Comparison of ENCODE assay signal across 7 mouse cellular contexts in the genomic region with DNA sequence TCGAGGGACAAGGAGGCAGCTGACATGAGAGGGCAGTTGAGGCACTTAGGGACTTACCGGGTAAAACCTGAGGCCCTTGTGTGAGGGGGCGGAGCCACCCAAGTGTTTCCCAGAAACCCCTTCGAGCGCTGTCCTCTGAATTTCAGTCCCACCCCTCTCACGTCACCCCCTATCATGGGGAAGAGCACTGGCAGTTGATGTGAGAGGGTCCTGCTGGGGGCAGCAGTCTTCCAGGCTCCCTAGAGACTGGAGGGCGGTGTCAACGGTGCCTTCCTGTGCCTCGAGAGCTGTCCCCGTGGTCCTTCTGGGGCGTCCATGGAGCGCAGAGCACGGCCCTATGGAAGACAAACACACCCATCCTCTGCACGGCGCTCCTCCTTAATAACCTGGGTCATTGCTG. TPM values are rescaled to one million over a fixed set of nuclear protein-coding genes. Genes with fewer than 3 reads are reported as not detected.
DNase-seq lines count a peak whose midpoint lies in the region; ATAC-seq and TF ChIP-seq lines count a peak whose summit lies in the region.

No protein-coding gene starts in this region.

- TF ChIP-seq CTCF in ES-Bruce4 (IDR thresholded peaks at IDR 0.05; ENCODE audit: low read depth, low read length): peak; percentile 28
- TF ChIP-seq CTCF in embryonic fibroblast, embryonic 13.5 days (IDR thresholded peaks at IDR 0.05; ENCODE audit: borderline replicate concordance, insufficient read depth, low read length): no peak
- no peak; the same call in 1 of the 2 replicates for TF ChIP-seq CTCF in kidney, postnatal 0 days (IDR thresholded peaks at IDR 0.05; ENCODE audit: low read depth)

- H3K27me3 ChIP-seq in ES-Bruce4 (ENCODE audit: control insufficient read depth, insufficient read depth, low read length, poor library complexity, severe bottlenecking): no peaks in the 10 kb centered on the region
- no peaks in the 10 kb centered on the region; the same call in 1 of the 2 replicates for H3K27me3 ChIP-seq in kidney, postnatal 0 days (ENCODE audit: insufficient read depth, low read length)

- peak; percentile 71 for DNase-seq in CD4-positive, CD25-positive, alpha-beta regulatory T cell, adult 2 months (ENCODE audit: low read depth, low spot score)
- peak; percentile 86 for DNase-seq in kidney, postnatal 0 days (ENCODE audit: low spot score)
- peak; percentile 88 for DNase-seq in mesoderm, embryonic 11.5 days (ENCODE audit: low read depth, low spot score)
- DNase-seq in thymus, postnatal 36 days: peak; percentile 18 to 46
- DNase-seq in adrenal gland, adult 8-10 months: no peak

- 0 out of 2 replicates have a peak, but pooled peaks have one; percentile 12 for TF ChIP-seq EP300 in ES-Bruce4 (IDR thresholded peaks at IDR 0.05; ENCODE audit: insufficient read depth, low read depth, low read length)

- peak overlapping the region; percentile 67 for H3K4me2 ChIP-seq in kidney, postnatal 0 days (ENCODE audit: low read length)

- peak overlapping the region; percentile 12 for H3K9ac ChIP-seq in ES-Bruce4 (ENCODE audit: low read depth, poor library complexity, severe bottlenecking)
- peak overlapping the region; percentile 6; the same call in 1 of the 2 replicates for H3K9ac ChIP-seq in kidney, postnatal 0 days (ENCODE audit: low read depth, low read length)

- H3K27ac ChIP-seq in ES-Bruce4 (ENCODE audit: insufficient read depth, low read length): no peak overlapping the region
- H3K27ac ChIP-seq in embryonic fibroblast, embryonic 13.5 days (ENCODE audit: insufficient read depth, low read length): no peak overlapping the region
- no peak overlapping the region for H3K27ac ChIP-seq in kidney, postnatal 0 days

- TF ChIP-seq POLR2A in ES-Bruce4 (IDR thresholded peaks at IDR 0.05; ENCODE audit: insufficient read depth, low read length): peak; percentile 58
- TF ChIP-seq POLR2A in embryonic fibroblast, embryonic 13.5 days (IDR thresholded peaks at IDR 0.05; ENCODE audit: low read depth, low read length): peak; percentile 58

- no peaks in the 10 kb centered on the region for H3K9me3 ChIP-seq in ES-Bruce4 (replicated peaks; ENCODE audit: control insufficient read depth, insufficient read depth, low read length, poor library complexity, severe bottlenecking)
- no peaks in the 10 kb centered on the region for H3K9me3 ChIP-seq in kidney, postnatal 0 days (replicated peaks; ENCODE audit: low read length)

- 0 out of 2 replicates have a peak, but pooled peaks have one; percentile 9 for ATAC-seq in kidney, postnatal 0 days (replicated peaks; ENCODE audit: low FRiP score, low read depth)

- peak overlapping the region; percentile 45 for H3K4me3 ChIP-seq in ES-Bruce4 (ENCODE audit: low read depth, low read length)
- H3K4me3 ChIP-seq in embryonic fibroblast, embryonic 13.5 days (ENCODE audit: insufficient read depth, low read length): peak overlapping the region; percentile 13
- peak overlapping the region; percentile 24 for H3K4me3 ChIP-seq in kidney, postnatal 0 days (replicated peaks; ENCODE audit: low read depth, low read length)

- 0% methylated on average over 15 of the region's 15 CpGs for WGBS in kidney, postnatal 0 days

- H3K4me1 ChIP-seq in ES-Bruce4 (ENCODE audit: control insufficient read depth, insufficient read depth, low read length): peaks cover 4% of the 10 kb centered on the region
- peaks cover 12% of the 10 kb centered on the region for H3K4me1 ChIP-seq in embryonic fibroblast, embryonic 13.5 days (ENCODE audit: control insufficient read depth, insufficient read depth, low read length)
- peaks cover 42% of the 10 kb centered on the region for H3K4me1 ChIP-seq in kidney, postnatal 0 days (replicated peaks; ENCODE audit: insufficient read depth, low read length)

- H3K36me3 ChIP-seq in ES-Bruce4 (ENCODE audit: control insufficient read depth, insufficient read depth, low read length, poor library complexity, severe bottlenecking): no peaks in the 10 kb centered on the region
- no peaks in the 10 kb centered on the region for H3K36me3 ChIP-seq in kidney, postnatal 0 days (ENCODE audit: insufficient read depth, low read length)

RNA-seq across cellular contexts. Expression of a gene that starts 12.4 kb away (rescaled TPM):
- 1.1 TPM in 2 replicates for polyA plus RNA-seq in ES-Bruce4 (2011; ENCODE audit: insufficient read depth, insufficient read length, low read depth, missing spikeins)
- polyA plus RNA-seq in embryonic fibroblast, embryonic 13.5 days (2011; ENCODE audit: insufficient read length, low read depth, missing spikeins): 0.61 TPM in 1 of 2 replicates, not detected in the other
- polyA plus RNA-seq in kidney, postnatal 0 days (2015; fragmentation: Nextera tagmentation; extraction: Ambion mirVana): 0.14 TPM in 1 of 2 replicates, not detected in the other
- total RNA-seq in adrenal gland, adult 8-10 months (2022): 100 to 1,000 TPM in 2 of 4 experiments, 10 to 100 TPM in 2; 83.1 to 117 (median 106) TPM

RNA-seq across cellular contexts. Expression of a gene that starts 16.8 kb away (rescaled TPM):
- 34.5 and 36.0 TPM in 2 replicates for polyA plus RNA-seq in ES-Bruce4 (2011; ENCODE audit: insufficient read depth, insufficient read length, low read depth, missing spikeins)
- 25.7 and 71.2 TPM in 2 replicates for polyA plus RNA-seq in embryonic fibroblast, embryonic 13.5 days (2011; ENCODE audit: insufficient read length, low read depth, missing spikeins)
- polyA plus RNA-seq in kidney, postnatal 0 days (2015; fragmentation: Nextera tagmentation; extraction: Ambion mirVana): 24.6 and 28.9 TPM in 2 replicates
- 10 to 100 TPM in 1 of 4 experiments, 1 to 10 TPM in 3; 4.3 to 14.4 (median 6.8) TPM for total RNA-seq in adrenal gland, adult 8-10 months (2022)

RNA-seq across cellular contexts. Expression of a gene that starts 39.2 kb away (rescaled TPM):
- polyA plus RNA-seq in ES-Bruce4 (2011; ENCODE audit: insufficient read depth, insufficient read length, low read depth, missing spikeins): 11.9 and 12.0 TPM in 2 replicates
- polyA plus RNA-seq in embryonic fibroblast, embryonic 13.5 days (2011; ENCODE audit: insufficient read length, low read depth, missing spikeins): 80.0 and 99.8 TPM in 2 replicates
- 20.1 and 20.9 TPM in 2 replicates for polyA plus RNA-seq in kidney, postnatal 0 days (2015; fragmentation: Nextera tagmentation; extraction: Ambion mirVana)
- total RNA-seq in adrenal gland, adult 8-10 months (2022): 1 to 10 TPM in 1 of 4 experiments, under 1 TPM in 2, not detected in 1; 0.31 to 1.0 (median 0.35) TPM

RNA-seq across cellular contexts. Expression of a gene that starts 39.8 kb away (rescaled TPM):
- polyA plus RNA-seq in ES-Bruce4 (2011; ENCODE audit: insufficient read depth, insufficient read length, low read depth, missing spikeins): not detected in 2 replicates
- polyA plus RNA-seq in embryonic fibroblast, embryonic 13.5 days (2011; ENCODE audit: insufficient read length, low read depth, missing spikeins): not detected in 2 replicates
- polyA plus RNA-seq in kidney, postnatal 0 days (2015; fragmentation: Nextera tagmentation; extraction: Ambion mirVana): 0.13 and 0.17 TPM in 2 replicates
- not detected for total RNA-seq in adrenal gland, adult 8-10 months (2022)

RNA-seq across cellular contexts. Expression of a gene that starts 55.3 kb away (rescaled TPM):
- 27.7 and 27.8 TPM in 2 replicates for polyA plus RNA-seq in ES-Bruce4 (2011; ENCODE audit: insufficient read depth, insufficient read length, low read depth, missing spikeins)
- polyA plus RNA-seq in embryonic fibroblast, embryonic 13.5 days (2011; ENCODE audit: insufficient read length, low read depth, missing spikeins): 20.1 and 23.3 TPM in 2 replicates
- polyA plus RNA-seq in kidney, postnatal 0 days (2015; fragmentation: Nextera tagmentation; extraction: Ambion mirVana): 24.8 and 26.3 TPM in 2 replicates
- 10 to 100 TPM; 12.9 to 16.6 (median 14.9) TPM for total RNA-seq in adrenal gland, adult 8-10 months (2022)
